Mouse (Mus musculus) left cerebral cortex, adult 18-20 months (tissue): ENCODE measurements around the gene Pola1. TPM values are rescaled to one million over a fixed set of nuclear protein-coding genes. Genes with fewer than 3 reads are reported as not detected.

Source experiments
- DNase-seq, 2 experiments: peaks; one replicate each; pipeline ENCODE4 v3.0.0; 2021 to 2022; ENCODE audit warnings: low spot score in 2 of 2, mixed read lengths in 1 of 2
- total RNA-seq, 2 experiments: library from RNA; stranded (reverse); gene quantifications; 2 replicates each; pipeline ENCODE4 v1.2.3; 2021

Pola1 gene
- total RNA-seq, 2 experiments from 2014 or later: 8.7 to 9.1 TPM

DNA sequence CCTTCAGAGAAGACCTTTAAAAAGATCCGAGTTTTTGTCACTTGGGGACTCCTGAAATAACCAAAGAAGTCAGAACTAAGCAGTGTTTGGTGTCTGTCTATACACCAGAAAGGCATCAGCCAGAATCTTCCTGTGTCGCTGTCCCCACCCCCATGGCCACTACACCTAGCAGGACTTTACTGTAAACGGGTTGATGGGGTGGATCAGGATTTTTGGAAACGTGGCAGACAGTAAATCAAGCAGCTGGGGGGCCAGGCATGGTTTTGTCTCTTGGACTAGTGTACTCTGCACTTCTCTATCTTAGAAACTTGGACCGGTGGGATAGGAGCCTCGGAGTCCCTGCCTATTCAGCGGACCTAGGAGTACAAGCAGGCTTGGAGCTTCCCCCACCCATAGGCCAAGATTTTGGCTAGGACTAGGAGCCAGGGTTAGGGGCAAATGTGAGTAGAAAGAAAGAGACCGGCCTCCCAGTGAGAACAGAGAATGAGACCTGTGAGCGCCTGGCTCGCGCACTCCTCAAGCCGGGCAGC is 342.0 kb downstream of the Pola1 start:
- no peak for DNase-seq

GRCm38 (mm10) chrX:93289076-93289475 is 342.9 kb downstream of the Pola1 start:
- DNase-seq: no peak

DNA sequence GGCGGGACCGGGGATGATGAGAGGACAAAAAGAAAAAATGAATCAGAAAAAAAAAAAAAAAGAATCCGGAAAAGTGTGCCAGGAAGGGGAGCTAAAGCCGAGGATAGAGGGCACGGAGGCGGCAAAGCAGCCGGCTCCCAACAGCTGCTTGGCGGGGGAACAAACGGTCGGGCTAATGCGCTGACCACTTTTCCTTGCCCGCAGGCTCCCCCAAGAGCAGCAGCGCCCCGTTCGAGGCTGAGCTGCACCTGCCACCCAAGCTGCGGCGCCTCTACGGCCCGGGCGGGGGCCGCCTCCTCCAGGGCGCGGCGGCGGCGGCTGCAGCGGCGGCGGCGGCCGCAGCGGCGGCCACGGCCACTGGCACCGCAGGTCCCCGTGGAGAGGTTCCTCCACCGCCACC is 343.6 kb downstream of the Pola1 start:
- no peak for DNase-seq

- DNase-seq: peak; percentile 41 to 53
These were observed 345.6 kb downstream of the Pola1 start, which contains the start of gene Arx for GRCm38 (mm10) chrX:93286291-93286893. Gene Arx, plus strand, starts transcription at chrX:93286445.

DNA sequence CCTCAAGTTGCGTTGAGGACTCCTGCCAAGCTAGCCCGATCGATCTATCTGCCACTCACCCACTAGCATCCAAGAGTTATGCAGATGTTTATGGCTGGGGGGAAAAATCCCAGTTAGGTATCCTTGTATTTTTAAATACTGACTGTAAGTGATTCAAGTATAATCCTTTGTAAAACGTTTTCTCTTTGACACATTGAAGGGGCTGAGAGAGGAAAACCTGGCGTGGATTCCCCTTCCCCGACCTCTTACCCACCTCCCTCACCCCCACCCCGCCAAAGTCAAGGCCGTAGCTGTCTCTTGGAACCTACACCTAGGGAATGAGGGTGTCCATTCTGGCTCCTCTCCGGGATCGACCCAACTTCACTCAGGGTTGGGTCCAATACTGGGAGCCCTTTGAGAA is 346.9 kb downstream of the Pola1 start:
- no peak for DNase-seq

GRCm38 (mm10) chrX:93281756-93282155 is 350.2 kb downstream of the Pola1 start:
- DNase-seq: no peak

DNA sequence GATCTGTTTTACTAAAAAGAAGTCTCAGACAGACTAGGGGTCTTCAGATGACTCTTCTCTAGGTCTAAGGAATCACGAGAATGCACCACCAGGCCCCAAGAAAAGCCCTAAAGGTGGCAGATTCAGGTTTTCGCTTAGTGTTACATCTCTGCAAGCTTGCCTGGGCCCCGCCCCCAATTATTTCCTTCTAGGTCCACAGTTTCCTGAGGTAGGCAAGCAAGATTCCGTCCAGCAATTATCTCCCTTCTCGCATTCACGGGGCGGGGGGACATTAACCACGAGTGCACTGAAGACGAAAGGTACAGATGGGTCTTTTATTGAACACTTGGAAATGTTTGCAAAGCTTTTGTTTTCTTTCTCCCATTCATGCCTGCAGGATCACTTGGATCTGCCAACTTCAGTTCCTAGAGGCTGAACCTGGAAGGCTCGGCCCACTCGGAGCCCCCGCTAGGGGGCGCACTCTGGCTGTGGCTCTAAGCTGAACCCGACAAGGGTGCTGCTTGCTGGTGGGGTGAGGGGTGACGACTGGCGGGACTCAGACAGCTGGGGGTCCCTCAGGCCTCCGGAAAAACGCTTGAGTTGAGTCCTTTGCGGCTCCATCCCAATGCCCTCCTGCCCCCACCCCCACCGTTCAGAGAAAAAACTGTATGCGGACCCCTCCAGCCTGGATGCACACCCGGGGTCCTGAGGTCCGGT is 350.8 kb downstream of the Pola1 start:
- peak in 1 of 2 experiments; percentile 46 for DNase-seq

GRCm38 (mm10) chrX:93279940-93280339 is 352.0 kb downstream of the Pola1 start:
- DNase-seq: no peak

DNA sequence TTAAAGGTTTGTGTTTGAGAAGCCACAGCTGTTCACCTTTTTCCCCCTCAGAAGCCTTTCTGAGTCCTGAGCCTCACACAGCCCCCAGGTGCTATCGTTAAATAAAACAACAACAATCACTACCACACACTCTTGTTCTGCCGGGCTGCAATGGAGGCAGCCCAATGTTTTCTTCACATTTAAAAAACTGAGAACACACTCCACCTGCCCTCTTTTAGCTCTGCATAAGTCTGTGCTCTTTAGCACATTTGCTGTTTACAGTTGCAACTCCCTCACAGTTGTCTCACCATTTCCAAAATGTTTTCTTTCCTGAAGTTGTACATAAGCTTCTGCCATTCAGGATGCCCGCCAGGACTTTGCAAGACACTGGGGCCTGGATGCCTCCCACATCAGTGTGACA is 356.3 kb downstream of the Pola1 start:
- DNase-seq: no peak

Other genes starting within 250 kb of the Pola1 start
- 10 to 100 TPM; 29.5 to 30.8 TPM for gene Pcyt1b, start 22.7 kb upstream of the Pola1 start, total RNA-seq
- gene Pdk3, start 200.0 kb upstream of the Pola1 start, total RNA-seq: 10 to 100 TPM; 39.1 to 43.7 TPM